Mouse (Mus musculus): ENCODE results near the gene Ern2. TPM values are rescaled to one million over a fixed set of nuclear protein-coding genes. Genes with fewer than 3 reads are reported as not detected.

Ern2 gene
- total and polyA plus RNA-seq, 2 experiments from 2014 or later = 2.6 to 3.6 TPM

DNA sequence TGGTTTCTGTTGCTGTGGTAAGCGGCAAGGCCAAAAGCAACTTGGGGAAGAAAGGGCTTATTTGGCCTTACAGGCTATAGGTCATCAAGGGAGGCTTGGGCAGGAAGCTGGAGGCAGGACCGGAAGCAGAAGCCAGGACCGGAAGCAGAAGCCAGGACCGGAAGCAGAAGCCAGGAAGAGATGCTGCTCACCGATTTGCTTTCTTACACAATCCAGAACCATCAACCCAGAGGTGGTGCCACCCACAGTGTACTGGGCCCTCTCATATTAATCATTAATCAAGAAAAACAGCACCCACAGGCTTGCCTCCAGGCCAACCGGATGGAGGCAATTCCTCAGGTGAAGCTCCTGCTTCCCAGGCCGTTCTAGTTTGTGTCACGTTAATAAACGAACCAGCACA, 10.8 kb upstream of the Ern2 start:
- no peaks in the 10 kb centered on the region for H3K4me1 ChIP-seq (ENCODE audit: insufficient read depth, low read length)
- H3K4me2 ChIP-seq (ENCODE audit: low read depth, low read length, poor library complexity, severe bottlenecking) = no peak overlapping the region
- DNase-seq (ENCODE audit: low spot score) (no peak), ATAC-seq (ENCODE audit: low FRiP score) (no peak)
- TF ChIP-seq CTCF (IDR thresholded peaks at IDR 0.05) = no peak
- H3K27me3 ChIP-seq (ENCODE audit: insufficient read depth, low read length) = no peaks in the 10 kb centered on the region
- WGBS = 85% methylated on average over 9 of the region's 9 CpGs
- H3K9ac ChIP-seq (replicated peaks; ENCODE audit: low read length, poor library complexity, severe bottlenecking) = no peak overlapping the region
- no peak overlapping the region for H3K27ac ChIP-seq (ENCODE audit: low read depth, low read length)
- H3K9me3 ChIP-seq (ENCODE audit: low read length) = no peaks in the 10 kb centered on the region
- H3K4me3 ChIP-seq (ENCODE audit: low read depth, low read length) = no peak overlapping the region
- no peaks in the 10 kb centered on the region for H3K36me3 ChIP-seq (ENCODE audit: insufficient read depth, low read length)

DNA sequence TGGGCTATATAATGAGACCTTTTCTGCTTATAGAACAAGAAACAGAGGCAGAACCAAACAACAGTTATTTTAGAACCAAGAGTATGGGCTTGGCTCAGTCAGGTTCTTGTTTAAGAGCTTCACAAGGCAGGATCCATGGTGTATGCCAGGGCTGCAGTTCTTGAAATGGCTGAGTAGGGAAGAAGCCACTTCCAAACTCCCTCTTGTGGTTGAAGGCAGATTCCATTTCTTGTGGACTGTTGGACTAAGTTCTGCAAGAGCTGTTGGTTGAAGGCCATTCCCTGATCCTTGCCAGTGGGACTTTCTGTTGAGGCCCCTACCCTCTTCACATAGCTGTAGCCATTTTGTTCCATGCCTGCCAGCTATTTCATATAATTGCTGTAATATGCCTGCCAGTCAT, 7.9 kb upstream of the Ern2 start:
- no peak overlapping the region for H3K4me2 ChIP-seq (ENCODE audit: low read depth, low read length, poor library complexity, severe bottlenecking)
- TF ChIP-seq CTCF (IDR thresholded peaks at IDR 0.05) = peak; percentile 19; the same call in 1 of the 2 replicates
- H3K36me3 ChIP-seq (ENCODE audit: insufficient read depth, low read length) = no peaks in the 10 kb centered on the region
- H3K27me3 ChIP-seq (ENCODE audit: insufficient read depth, low read length) = no peaks in the 10 kb centered on the region
- H3K4me3 ChIP-seq (ENCODE audit: low read depth, low read length) = no peak overlapping the region
- ATAC-seq (ENCODE audit: low FRiP score) (no peak), DNase-seq (ENCODE audit: low spot score) (no peak)
- no peak overlapping the region for H3K9ac ChIP-seq (replicated peaks; ENCODE audit: low read length, poor library complexity, severe bottlenecking)
- H3K4me1 ChIP-seq (ENCODE audit: insufficient read depth, low read length) = no peaks in the 10 kb centered on the region
- no peaks in the 10 kb centered on the region for H3K9me3 ChIP-seq (ENCODE audit: low read length)
- H3K27ac ChIP-seq (ENCODE audit: low read depth, low read length) = no peak overlapping the region

DNA sequence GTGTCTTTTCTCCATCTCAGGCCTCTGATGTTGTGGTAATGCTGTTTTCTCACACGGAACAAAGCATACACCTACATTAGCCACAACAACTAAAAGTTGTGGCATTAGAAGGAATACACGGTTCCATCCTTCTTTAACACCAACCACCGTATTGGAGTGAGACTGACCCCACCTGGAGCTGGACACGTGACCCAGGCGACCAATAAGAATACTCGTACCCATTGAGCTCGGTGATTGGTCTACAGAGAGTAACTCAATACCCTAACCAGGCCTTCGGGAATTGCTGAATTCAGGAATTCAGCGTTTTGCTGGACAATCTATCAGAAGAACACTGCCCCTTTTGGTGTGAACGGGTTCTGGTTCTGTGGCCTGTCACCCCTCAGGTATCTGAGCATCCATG, 5.1 kb upstream of the Ern2 start:
- Histone ChIP-seq H3K27me3 (ENCODE audit: insufficient read depth, low read length) (no peaks in the 10 kb centered on the region), H3K4me3 (ENCODE audit: low read depth, low read length) (no peak overlapping the region), H3K9me3 (ENCODE audit: low read length) (no peaks in the 10 kb centered on the region), H3K4me2 (ENCODE audit: low read depth, low read length, poor library complexity, severe bottlenecking) (no peak overlapping the region), H3K27ac (ENCODE audit: low read depth, low read length) (no peak overlapping the region), H3K4me1 (ENCODE audit: insufficient read depth, low read length) (no peaks in the 10 kb centered on the region), H3K36me3 (ENCODE audit: insufficient read depth, low read length) (no peaks in the 10 kb centered on the region), H3K9ac (replicated peaks; ENCODE audit: low read length, poor library complexity, severe bottlenecking) (no peak overlapping the region)
- WGBS = 65% methylated on average over 10 of the region's 10 CpGs
- DNase-seq (ENCODE audit: low spot score) (no peak), ATAC-seq (ENCODE audit: low FRiP score) (no peak)
- TF ChIP-seq CTCF (IDR thresholded peaks at IDR 0.05) = no peak

DNA sequence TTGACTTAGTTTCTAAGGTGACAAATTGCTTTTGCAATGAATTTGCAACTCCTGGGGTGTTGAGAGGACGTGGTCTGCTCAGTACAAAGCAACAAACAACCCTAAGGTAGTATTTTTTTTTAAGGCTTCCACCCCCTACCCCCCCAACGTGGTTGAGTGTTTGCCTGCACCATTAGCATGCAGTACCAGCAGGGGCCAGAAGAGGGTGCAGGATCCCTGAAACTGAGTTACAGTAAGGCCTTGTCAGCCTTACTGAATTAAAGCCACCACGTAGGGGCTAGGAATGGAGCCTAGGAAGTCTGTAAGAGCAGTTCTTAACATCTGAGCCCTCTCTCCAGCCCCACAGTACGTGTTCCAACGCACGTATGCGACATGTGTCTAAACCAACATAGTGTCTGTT, 3.5 kb upstream of the Ern2 start:
- DNase-seq (ENCODE audit: low spot score) = peak; percentile 60
- H3K4me2 ChIP-seq (ENCODE audit: low read depth, low read length, poor library complexity, severe bottlenecking) = no peak overlapping the region
- ATAC-seq (ENCODE audit: low FRiP score) = no peak
- H3K9ac ChIP-seq (replicated peaks; ENCODE audit: low read length, poor library complexity, severe bottlenecking) = no peak overlapping the region
- H3K27ac ChIP-seq (ENCODE audit: low read depth, low read length) = no peak overlapping the region
- H3K9me3 ChIP-seq (ENCODE audit: low read length) = no peaks in the 10 kb centered on the region
- H3K4me3 ChIP-seq (ENCODE audit: low read depth, low read length) = no peak overlapping the region
- H3K27me3 ChIP-seq (ENCODE audit: insufficient read depth, low read length) = no peaks in the 10 kb centered on the region
- no peaks in the 10 kb centered on the region for H3K36me3 ChIP-seq (ENCODE audit: insufficient read depth, low read length)
- TF ChIP-seq CTCF (IDR thresholded peaks at IDR 0.05) = peak; percentile 87
- no peaks in the 10 kb centered on the region for H3K4me1 ChIP-seq (ENCODE audit: insufficient read depth, low read length)
- WGBS = 30% methylated on average over 7 of the region's 7 CpGs

DNA sequence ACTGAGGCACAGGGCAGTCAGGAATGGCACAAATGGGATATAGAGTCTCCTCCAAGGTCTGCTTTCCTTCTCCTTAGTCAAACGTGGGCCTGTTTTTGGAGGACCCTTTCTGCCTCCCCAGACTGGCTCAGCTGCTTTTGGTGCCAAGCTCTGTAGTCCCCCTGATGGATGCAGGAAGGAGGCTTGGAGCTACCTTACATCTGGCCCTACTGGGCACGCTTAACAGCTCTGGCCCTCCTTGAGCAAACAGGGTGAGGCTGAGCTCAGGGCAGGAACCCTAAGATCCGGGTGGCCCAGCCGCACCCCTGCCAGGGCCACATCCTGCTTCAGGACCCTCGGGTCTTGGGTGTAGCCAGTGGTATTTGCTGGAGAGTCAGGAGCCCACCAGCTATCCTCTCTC, 1.4 kb downstream of the Ern2 start:
- H3K27ac ChIP-seq (ENCODE audit: low read depth, low read length) = no peak overlapping the region
- WGBS = 74% methylated on average over 5 of the region's 5 CpGs
- ATAC-seq (ENCODE audit: low FRiP score) = no peak
- H3K27me3 ChIP-seq (ENCODE audit: insufficient read depth, low read length) = no peaks in the 10 kb centered on the region
- H3K9ac ChIP-seq (replicated peaks; ENCODE audit: low read length, poor library complexity, severe bottlenecking) = no peak overlapping the region
- H3K4me2 ChIP-seq (ENCODE audit: low read depth, low read length, poor library complexity, severe bottlenecking) = no peak overlapping the region
- no peaks in the 10 kb centered on the region for H3K36me3 ChIP-seq (ENCODE audit: insufficient read depth, low read length)
- no peaks in the 10 kb centered on the region for H3K4me1 ChIP-seq (ENCODE audit: insufficient read depth, low read length)
- H3K4me3 ChIP-seq (ENCODE audit: low read depth, low read length) = no peak overlapping the region
- H3K9me3 ChIP-seq (ENCODE audit: low read length) = no peaks in the 10 kb centered on the region
- DNase-seq (ENCODE audit: low spot score) = no peak
- no peak for TF ChIP-seq CTCF (IDR thresholded peaks at IDR 0.05)

DNA sequence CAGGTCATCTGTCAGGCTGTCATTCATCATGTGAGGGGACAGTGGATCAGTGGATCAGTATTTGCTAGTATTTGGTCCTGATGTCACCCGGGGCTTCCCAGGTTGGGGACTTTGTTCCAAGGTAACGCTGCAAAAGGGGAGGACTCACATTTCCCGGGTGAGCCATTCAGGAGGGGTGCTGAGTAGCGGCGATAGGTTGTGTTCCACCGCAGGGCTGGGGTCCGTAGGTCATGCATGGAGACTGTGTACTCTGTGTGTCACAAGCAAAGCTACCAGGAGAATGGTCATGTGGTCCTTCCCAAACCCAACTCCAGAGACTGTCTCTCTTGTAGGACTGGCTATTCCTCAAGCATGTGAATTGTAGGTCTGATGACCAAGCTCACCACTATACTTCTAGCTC, 5.3 kb downstream of the Ern2 start:
- no peak for TF ChIP-seq CTCF (IDR thresholded peaks at IDR 0.05)

More for the DNA sequence above, 5.3 kb downstream of the Ern2 start:
- no peak overlapping the region for H3K9ac ChIP-seq (replicated peaks; ENCODE audit: low read length, poor library complexity, severe bottlenecking)
- no peaks in the 10 kb centered on the region for H3K4me1 ChIP-seq (ENCODE audit: insufficient read depth, low read length)
- H3K4me3 ChIP-seq (ENCODE audit: low read depth, low read length) = no peak overlapping the region
- no peak overlapping the region for H3K27ac ChIP-seq (ENCODE audit: low read depth, low read length)
- no peak overlapping the region for H3K4me2 ChIP-seq (ENCODE audit: low read depth, low read length, poor library complexity, severe bottlenecking)
- H3K9me3 ChIP-seq (ENCODE audit: low read length) = no peaks in the 10 kb centered on the region
- no peaks in the 10 kb centered on the region for H3K27me3 ChIP-seq (ENCODE audit: insufficient read depth, low read length)
- no peak for DNase-seq (ENCODE audit: low spot score)
- no peak for ATAC-seq (ENCODE audit: low FRiP score)
- no peaks in the 10 kb centered on the region for H3K36me3 ChIP-seq (ENCODE audit: insufficient read depth, low read length)
- 90% methylated on average over 7 of the region's 7 CpGs for WGBS

All from midbrain, postnatal 0 days (tissue).